Mouse (Mus musculus) gastrocnemius, adult 2 months (tissue): ENCODE measurements at regions not wholly inside any gene's neighbourhood (a gene's known extent, or its start where the extent isn't known, plus 50 kb on each side); places are given as distances from the start of the nearest gene placed in this dataset. TPM values are rescaled to one million over a fixed set of nuclear protein-coding genes. Genes with fewer than 3 reads are reported as not detected.

Source experiments
- DNase-seq: peaks from one replicate; pipeline ENCODE4 v3.0.0; 2022
- H3K27ac ChIP-seq: fragments of 200-600 bp; 2 replicates; pipeline ENCODE4 v1.8.1; 2022; ENCODE audit warnings: mild to moderate bottlenecking
- H3K4me3 ChIP-seq: fragments of 200-600 bp; 2 replicates; pipeline ENCODE4 v1.8.1; 2022; ENCODE audit warnings: mild to moderate bottlenecking, moderate library complexity
- CTCF ChIP-seq: fragments of 200-600 bp; IDR thresholded peaks from 2 replicates; pipeline ENCODE4 v1.8.1; 2022; ENCODE audit warnings: antibody characterized with exemption, mild to moderate bottlenecking, moderate library complexity
- intact Hi-C: fragments of 180-260 bp; cut with DNase I; formaldehyde crosslinking; loops from one replicate; pipeline ENCODE4 v1.15.1; 2025
- microRNA-seq: library from miRNA; unstranded; fragments of <30 nt; microRNA quantifications from one replicate; pipeline ENCODE4 v1.2.0, GENCODE M21; 2021

DNA sequence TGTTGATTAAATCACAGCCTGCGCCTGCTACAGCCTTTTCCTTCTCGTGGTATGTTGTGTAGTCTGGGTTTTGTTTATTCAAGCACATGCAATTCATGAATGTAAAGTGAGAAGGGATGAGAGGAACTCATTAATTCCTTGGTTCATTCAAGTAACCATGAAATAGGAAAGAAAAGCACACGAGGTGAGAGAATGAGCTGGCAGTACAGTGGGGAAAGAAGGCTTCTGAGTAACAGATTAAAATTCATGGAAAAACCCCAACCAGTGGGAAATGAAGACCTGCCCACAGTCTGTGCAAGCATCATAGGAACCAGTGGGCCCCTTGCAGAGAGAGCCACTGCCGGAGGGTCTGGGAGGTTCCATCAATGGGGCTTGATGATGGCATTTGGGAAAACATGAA, 306.0 kb downstream of the Sox2 start:
- intact Hi-C loops: no loop called here
- TF ChIP-seq CTCF: no peak
- no peak for DNase-seq

GRCm38 (mm10) chr3:34959044-34959521, 308.9 kb downstream of the Sox2 start:
- intact Hi-C loops: no loop called here
- H3K4me3 ChIP-seq: no peak overlapping the region

More for the DNA sequence above, 306.0 kb downstream of the Sox2 start:
- no peak overlapping the region for H3K27ac ChIP-seq
- H3K4me3 ChIP-seq: no peak overlapping the region

GRCm38 (mm10) chr3:34966442-34966841, 316.2 kb downstream of the Sox2 start:
- TF ChIP-seq CTCF: no peak
- H3K4me3 ChIP-seq: no peak overlapping the region
- DNase-seq: no peak
- H3K27ac ChIP-seq: no peak overlapping the region
- intact Hi-C loops: no loop called here

More at GRCm38 (mm10) chr3:34959044-34959521, 308.9 kb downstream of the Sox2 start:
- no peak overlapping the region for H3K27ac ChIP-seq
- TF ChIP-seq CTCF: no peak
- DNase-seq: no peak

DNA sequence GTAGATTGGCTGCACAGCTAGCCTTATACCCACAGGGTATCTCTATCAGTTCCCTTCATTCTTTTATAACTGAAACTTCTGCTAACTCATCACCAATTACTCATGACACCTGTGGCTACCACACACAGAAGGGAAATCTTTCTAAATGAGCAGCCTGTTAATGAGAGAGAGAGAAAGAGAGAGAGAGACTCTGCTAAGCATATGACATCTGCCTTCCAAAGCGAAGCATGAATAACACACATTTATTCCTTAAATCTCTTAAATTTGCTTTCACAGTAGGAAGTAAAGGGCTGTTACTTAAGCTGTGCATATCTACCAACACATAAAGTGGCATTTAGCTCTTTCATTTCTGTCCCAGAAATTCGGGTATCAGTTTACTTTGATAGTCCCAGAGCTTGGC, 317.7 kb downstream of the Sox2 start:
- no peak for DNase-seq
- no peak overlapping the region for H3K4me3 ChIP-seq
- intact Hi-C loops: no loop called here
- no peak for TF ChIP-seq CTCF
- no peak overlapping the region for H3K27ac ChIP-seq

DNA sequence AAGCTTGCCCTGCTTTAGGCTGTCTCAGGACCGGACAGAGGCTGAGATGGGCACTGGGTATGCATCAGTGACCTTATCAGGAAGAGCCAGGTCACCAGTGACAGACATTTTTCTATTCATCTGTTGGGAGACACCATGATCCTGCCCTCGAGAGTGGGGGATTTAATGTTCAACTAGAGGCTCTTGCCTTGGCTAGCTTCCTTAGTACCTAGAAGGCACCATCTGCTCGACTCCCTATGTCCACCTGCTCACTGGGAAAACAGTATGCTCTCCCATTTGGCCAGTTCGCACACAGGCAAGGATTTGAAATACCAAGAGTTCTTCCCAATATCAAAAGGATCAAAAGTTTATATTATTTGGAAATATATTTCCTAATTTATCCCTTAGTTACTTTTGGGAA, 321.3 kb downstream of the Sox2 start:
- intact Hi-C loops: no loop called here
- H3K4me3 ChIP-seq: no peak overlapping the region
- no peak for TF ChIP-seq CTCF
- no peak overlapping the region for H3K27ac ChIP-seq
- no peak for DNase-seq

DNA sequence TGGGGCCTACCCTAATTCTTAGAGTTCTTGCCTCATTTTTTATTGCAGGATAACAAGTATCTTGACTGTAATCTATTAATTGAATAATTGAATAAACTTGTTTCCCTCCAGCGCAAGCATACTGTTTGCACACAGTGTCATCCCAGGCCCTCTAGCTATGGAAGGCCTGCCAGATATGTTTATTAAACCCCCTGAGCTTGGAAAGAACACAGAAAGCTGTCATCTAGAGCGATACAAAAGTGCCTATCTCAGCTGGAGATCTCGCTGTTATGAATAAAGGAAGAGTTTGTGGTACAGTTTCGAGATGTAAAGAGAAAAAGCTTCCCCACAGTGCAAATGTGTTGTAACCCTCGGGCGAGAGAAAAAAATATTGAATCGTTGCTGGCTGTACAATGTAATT, 324.2 kb downstream of the Sox2 start:
- no peak for TF ChIP-seq CTCF
- intact Hi-C loops: no loop called here
- no peak overlapping the region for H3K27ac ChIP-seq
- DNase-seq: no peak
- no peak overlapping the region for H3K4me3 ChIP-seq

Small RNA genes lying in the stretch of these regions (microRNA-seq; reads per million reads assigned to microRNA genes)
- not detected for gene Mir6378
